Mouse (Mus musculus): ENCODE data around the gene Cdh5. TPM values are rescaled to one million over a fixed set of nuclear protein-coding genes. Genes with fewer than 3 reads are reported as not detected.

The Cdh5 gene
- polyA plus RNA-seq, 2 experiments from 2014 or later: 0.11 TPM; not detected in 1

Other genes starting within 250 kb of the Cdh5 start
- not detected for gene Bean1, start 68.8 kb downstream of the Cdh5 start, polyA plus RNA-seq (2017; shearing (Covaris generic))
- gene Tk2, start 146.9 kb downstream of the Cdh5 start, polyA plus RNA-seq (2017; shearing (Covaris generic)): 10 to 100 TPM; 39.5 to 41.6 TPM
- 100 to 1,000 TPM in 1 of 2 experiments, 10 to 100 TPM in 1; 92.7 to 102 TPM for gene Cklf, start 149.2 kb downstream of the Cdh5 start, polyA plus RNA-seq (2017; shearing (Covaris generic))
- not detected for gene Cmtm2a, start 191.6 kb downstream of the Cdh5 start, polyA plus RNA-seq (2017; shearing (Covaris generic))
- not detected for gene Gm45711, start 208.5 kb downstream of the Cdh5 start, polyA plus RNA-seq (2017; shearing (Covaris generic))
- not detected for gene Cmtm1, start 208.5 kb downstream of the Cdh5 start, polyA plus RNA-seq (2017; shearing (Covaris generic))
- gene Gm11020, start 219.9 kb downstream of the Cdh5 start, polyA plus RNA-seq (2017; shearing (Covaris generic)): not detected
- not detected for gene Cmtm2b, start 220.6 kb downstream of the Cdh5 start, polyA plus RNA-seq (2017; shearing (Covaris generic))
- gene Cmtm3, start 237.8 kb downstream of the Cdh5 start, polyA plus RNA-seq (2017; shearing (Covaris generic)): 10 to 100 TPM; 17.1 to 22.7 TPM